Mouse (Mus musculus) right cerebral cortex, postnatal 25 days (tissue): ENCODE measurements around the gene Slpi.
A peak's percentile ranks its signal among the peaks of the same experiment; 100 is the strongest.

Experiments
- DNase-seq: peaks from one replicate; pipeline ENCODE4 v3.0.0; 2022

The Slpi gene

DNA sequence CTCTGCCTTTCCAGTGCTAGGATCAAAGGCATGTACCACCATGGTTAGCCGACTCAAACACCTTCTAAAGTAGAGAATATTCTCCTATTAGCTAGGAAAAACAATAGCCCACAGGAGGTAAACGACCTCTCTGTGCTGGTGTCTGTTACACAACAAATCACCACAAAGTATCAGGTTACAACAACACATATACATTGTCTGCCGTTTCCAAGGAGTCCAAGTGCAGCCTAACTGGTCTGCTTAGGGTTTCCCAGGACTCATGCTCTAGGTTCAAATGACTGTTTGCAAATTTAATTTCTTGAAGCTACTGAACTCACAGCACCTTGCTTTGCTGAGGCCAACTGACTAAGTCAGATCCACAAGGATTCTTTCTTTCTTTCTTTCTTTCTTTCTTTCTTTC is 30.6 kb upstream of the Slpi start:
- DNase-seq = no peak

DNA sequence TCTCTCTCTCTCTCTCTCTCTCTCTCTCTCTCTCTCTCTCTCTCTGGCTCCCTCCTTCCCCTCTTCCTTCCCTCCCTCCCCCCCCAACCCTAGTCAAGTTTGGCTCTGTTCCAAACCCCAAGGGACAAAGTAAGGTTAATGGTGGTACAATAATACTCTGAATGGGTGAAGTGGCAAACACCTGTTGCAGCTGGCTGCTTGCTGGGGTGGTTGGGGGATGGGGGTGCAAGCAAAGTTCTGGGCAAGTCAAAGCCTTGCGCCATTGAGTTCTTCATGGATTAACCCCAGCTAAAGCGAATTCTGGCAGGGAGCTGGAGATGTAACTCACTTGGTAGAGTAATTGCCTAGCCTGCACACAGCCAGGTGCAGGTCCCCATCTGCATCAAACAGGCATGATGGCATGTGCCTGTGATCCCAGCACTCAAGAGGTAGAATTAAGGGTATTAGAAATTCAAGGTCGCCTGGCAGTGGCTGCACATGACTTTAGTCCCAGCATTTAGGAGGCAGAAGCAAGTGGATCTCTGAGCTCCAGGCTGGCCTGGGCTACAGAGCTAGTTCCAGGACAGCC is 29.5 kb upstream of the Slpi start:
- DNase-seq = no peak

DNA sequence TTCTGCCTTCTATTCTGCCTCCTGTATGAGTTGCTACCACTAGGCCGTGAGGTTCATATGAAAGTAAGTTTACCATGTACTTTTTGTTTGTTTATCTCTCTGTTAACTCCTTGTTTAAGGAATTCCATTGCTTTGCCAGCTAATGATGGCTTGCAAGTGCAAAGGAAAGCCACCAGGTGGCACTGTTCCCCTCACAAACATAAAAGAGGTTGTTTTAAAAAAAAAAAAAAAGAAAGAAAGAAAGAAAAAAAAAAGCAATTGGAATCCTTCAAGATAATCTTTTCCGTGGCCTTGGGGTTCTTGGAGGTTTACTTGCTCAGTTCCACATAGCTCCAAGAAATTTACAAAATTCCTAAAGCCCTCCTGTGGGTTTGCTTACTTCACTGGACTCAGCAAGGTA is 28.3 kb upstream of the Slpi start:
- DNase-seq = no peak

- no peak for DNase-seq
These were observed 25.7 kb upstream of the Slpi start for GRCm38 (mm10) chr2:164414581-164414980.

GRCm38 (mm10) chr2:164414167-164414566 is 25.3 kb upstream of the Slpi start:
- no peak for DNase-seq

- peak; percentile 63 for DNase-seq
These were observed 18.8 kb upstream of the Slpi start for GRCm38 (mm10) chr2:164407708-164408107.

- DNase-seq = no peak
These were observed 16.6 kb upstream of the Slpi start for GRCm38 (mm10) chr2:164405519-164405918.

- no peak for DNase-seq
These were observed 16.2 kb upstream of the Slpi start, which contains the start of gene Matn4 for GRCm38 (mm10) chr2:164405060-164405459. Gene Matn4 (minus strand): TSS chr2:164405160.

GRCm38 (mm10) chr2:164404082-164404990 is 15.4 kb upstream of the Slpi start:
- no peak for DNase-seq

DNA sequence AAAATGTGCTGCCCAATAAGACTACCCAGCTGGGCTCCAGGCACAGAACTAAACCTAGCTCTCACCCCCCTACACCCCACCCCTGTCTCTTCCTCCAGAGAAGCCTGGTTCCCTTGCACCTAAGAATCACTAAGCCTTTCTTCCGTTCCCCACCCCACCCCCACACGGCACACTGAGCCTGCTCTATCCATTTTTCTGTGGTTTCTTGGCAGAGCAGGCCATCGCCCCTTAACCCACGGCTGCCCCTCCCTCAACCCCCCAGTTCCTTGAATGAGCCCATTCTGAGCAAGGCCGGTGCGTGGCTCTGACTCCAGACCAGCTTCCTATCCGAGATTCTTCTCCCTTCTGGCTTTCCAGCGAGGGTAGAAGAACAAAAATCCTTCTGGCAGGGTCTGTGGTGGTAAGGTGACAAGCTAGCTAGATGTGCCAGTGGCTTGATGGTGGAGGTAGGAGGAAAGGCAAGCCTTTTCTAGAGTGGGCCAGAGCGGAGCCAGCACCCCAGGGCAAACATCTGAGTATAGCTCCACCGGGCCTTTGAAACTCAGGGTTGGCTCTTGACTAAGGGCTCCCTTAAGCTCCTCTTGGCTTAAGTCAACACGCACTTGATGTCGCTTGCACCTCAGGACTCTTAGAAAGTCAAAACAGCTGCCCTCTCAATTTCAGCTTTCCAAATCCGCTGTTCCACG is 14.6 kb upstream of the Slpi start:
- DNase-seq = no peak

GRCm38 (mm10) chr2:164402906-164403305 is 14.0 kb upstream of the Slpi start, which contains the start of gene Rbpjl:
Gene Rbpjl (plus strand): TSS chr2:164403141.
- DNase-seq = peak; percentile 54

GRCm38 (mm10) chr2:164396911-164397310 is 8.0 kb upstream of the Slpi start:
- DNase-seq = no peak

GRCm38 (mm10) chr2:164396076-164396475 is 7.2 kb upstream of the Slpi start:
- no peak for DNase-seq

DNA sequence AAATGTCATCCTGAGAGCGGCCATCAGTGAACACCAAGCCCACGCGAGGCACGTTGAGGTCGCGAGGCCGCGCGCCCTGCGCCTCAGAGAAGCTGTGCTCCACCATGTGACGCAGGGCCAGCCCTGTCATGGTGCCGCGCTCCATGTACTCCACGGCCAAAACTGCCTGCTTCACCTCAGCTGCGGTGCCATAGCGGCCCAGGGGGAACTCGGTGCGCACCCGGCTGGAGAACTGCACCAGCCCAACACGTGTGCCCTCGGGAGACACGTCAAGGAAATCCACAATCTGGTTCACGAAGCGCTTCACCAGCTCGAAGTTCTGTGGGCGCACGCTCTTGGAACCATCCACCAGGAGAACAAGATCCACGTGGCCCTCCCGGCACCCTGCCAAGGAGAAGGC is 4.2 kb upstream of the Slpi start:
- DNase-seq = no peak

- DNase-seq = peak; percentile 81
These were observed 604 bp upstream of the Slpi start for GRCm38 (mm10) chr2:164389499-164389898.

DNA sequence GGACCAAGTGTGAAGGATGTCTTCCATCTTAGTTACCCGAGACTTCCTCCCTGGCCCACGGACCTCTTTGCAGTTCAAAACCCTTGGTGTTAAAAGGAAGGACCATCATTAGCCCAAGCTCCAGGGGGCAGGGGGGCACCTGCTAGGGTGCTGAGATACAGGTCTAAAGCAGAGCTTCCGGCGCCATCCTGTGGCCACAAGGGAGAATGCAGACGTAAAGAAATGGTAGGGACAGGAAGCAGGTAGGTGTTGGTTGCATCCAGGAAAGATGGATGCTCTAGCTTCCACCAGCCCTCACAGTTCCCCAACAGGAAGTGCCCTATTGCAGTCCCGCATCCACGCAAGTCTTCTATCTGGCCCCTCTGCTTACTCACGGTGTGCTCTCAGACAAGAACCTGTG is 1.9 kb downstream of the Slpi start:
- DNase-seq = no peak

GRCm38 (mm10) chr2:164385927-164386763 is 2.8 kb downstream of the Slpi start:
- no peak for DNase-seq

DNA sequence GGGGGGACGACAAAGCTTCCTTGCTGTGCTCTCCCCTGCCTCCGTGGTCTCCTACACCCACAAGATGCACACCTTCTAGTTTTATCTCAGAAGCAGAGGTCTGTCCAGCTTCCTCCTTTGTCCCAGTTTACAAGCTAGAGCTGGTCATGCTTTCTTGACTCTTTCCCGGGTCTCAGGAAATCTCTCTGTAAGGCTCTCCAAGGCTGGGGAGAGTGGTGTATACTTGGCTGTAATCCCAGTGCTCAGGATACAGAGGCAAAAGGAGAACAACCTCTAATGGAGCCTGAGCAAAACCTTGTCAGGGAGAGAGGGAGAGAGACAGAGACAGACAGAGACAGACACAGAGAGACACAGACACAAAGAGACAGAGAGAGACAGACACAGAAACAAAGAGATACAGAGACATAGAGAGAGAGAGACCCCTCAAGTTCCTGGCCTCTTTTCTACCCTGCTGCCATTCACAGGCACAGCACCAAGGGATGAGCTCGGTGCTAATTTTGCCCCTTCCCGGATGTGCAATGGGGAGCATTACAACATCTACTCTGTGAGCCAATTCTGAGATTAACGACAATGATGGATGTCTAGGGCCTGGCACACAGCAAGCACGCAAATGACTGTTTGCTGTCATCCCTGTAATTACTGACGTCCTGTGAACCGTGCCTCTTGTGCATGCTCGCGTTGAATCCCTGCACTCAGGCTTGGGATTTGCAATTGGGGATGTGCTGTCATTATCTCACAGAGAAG is 5.1 kb downstream of the Slpi start:
- DNase-seq = no peak

- DNase-seq = no peak
These were observed 5.9 kb downstream of the Slpi start for GRCm38 (mm10) chr2:164382971-164383370.

DNA sequence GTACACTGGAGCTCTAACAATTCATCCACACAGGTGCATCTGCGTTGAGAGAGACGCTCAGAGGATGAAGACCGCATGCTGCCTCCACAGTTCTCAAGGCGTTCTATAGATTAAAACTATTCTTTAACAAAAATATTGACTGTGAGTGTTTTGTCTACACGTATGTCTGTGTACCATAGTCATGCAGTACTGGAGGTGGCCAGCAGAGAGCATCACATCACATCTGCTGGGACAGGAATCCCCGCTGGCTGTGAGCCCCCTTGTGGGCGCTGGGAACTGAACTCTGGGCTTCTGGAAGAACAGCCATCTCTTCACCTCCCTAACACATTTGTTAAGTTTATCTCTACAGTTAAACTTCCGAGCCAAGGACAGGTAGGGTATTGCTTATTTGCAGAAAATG is 7.2 kb downstream of the Slpi start:
- DNase-seq = no peak

- no peak for DNase-seq
These were observed 11.1 kb downstream of the Slpi start for GRCm38 (mm10) chr2:164377478-164378426.
